Mouse (Mus musculus) neural tube, embryonic 13.5 days (tissue): ENCODE measurements at regions not wholly inside any gene's neighbourhood (a gene's known extent, or its start where the extent isn't known, plus 50 kb on each side); places are given as distances from the start of the nearest gene placed in this dataset.

Experiments
- ATAC-seq: fragments of 200-750 bp; cut with Nextera tagmentation; 2 replicates; pipeline ENCODE4 v1.8.0; 2017; ENCODE audit warnings: low read depth, mild to moderate bottlenecking, moderate TSS enrichment, moderate library complexity
- H3K27ac ChIP-seq: fragments of 300-500 bp; sonication (generic); replicated peaks from 2 replicates; pipeline ENCODE4 v1.5.1; 2015; ENCODE audit warnings: moderate library complexity, mild to moderate bottlenecking, inconsistent platforms
- H3K27me3 ChIP-seq: fragments of 300-500 bp; sonication (generic); 2 replicates; pipeline ENCODE4 v1.6.1; 2015; ENCODE audit warnings: mild to moderate bottlenecking, inconsistent platforms
- H3K36me3 ChIP-seq: fragments of 300-500 bp; sonication (generic); 2 replicates; pipeline ENCODE4 v1.6.1; 2015; ENCODE audit warnings: mild to moderate bottlenecking, inconsistent platforms
- H3K4me1 ChIP-seq: fragments of 300-500 bp; sonication (generic); replicated peaks from 2 replicates; pipeline ENCODE4 v1.6.1; 2015; ENCODE audit warnings: inconsistent platforms
- H3K4me2 ChIP-seq: fragments of 300-500 bp; sonication (generic); 2 replicates; pipeline ENCODE4 v1.6.1; 2015; ENCODE audit warnings: inconsistent platforms, mild to moderate bottlenecking, moderate library complexity
- H3K4me3 ChIP-seq: fragments of 300-500 bp; sonication (generic); 2 replicates; pipeline ENCODE4 v1.5.1; 2015; ENCODE audit warnings: mild to moderate bottlenecking, inconsistent platforms
- H3K9ac ChIP-seq: fragments of 300-500 bp; sonication (generic); 2 replicates; pipeline ENCODE4 v1.6.1; 2015; ENCODE audit warnings: moderate library complexity, mild to moderate bottlenecking, inconsistent platforms
- H3K9me3 ChIP-seq: fragments of 300-500 bp; sonication (generic); 2 replicates; pipeline ENCODE4 v1.6.1; 2016; ENCODE audit warnings: inconsistent platforms
- WGBS: fragments of 180-500 bp; shearing (Covaris S2); methylation state at CpG from one replicate; pipeline ENCODE4 v1.1.7; 2015; 5-methylcytosine and 5-hydroxymethylcytosine counted together

DNA sequence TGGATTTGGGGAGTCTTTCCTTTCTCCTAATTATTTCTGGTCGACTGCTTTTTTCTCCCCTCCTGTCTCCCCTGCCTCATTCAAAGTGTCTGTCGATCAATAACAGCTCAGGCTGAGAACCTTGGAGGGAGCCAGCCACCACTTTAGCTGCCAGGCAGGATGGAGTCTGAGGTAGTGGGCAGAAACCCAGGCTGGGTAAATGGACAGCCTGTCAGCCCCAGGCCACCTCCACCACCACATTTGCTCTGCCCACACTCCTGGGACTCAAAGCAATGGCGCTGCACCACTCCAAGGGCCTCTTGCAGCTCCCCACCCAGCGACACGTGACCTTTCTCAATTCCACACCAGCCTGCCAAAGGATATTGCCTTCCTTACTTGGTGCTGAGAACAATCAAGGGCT lies 290.7 kb upstream of the Myt1l start:
- Histone ChIP-seq H3K4me1 (peaks cover 54% of the 10 kb centered on the region), H3K9ac (0 out of 2 replicates have a peak overlapping the region, but pooled peaks have one; percentile 12)
- no peak for ATAC-seq

DNA sequence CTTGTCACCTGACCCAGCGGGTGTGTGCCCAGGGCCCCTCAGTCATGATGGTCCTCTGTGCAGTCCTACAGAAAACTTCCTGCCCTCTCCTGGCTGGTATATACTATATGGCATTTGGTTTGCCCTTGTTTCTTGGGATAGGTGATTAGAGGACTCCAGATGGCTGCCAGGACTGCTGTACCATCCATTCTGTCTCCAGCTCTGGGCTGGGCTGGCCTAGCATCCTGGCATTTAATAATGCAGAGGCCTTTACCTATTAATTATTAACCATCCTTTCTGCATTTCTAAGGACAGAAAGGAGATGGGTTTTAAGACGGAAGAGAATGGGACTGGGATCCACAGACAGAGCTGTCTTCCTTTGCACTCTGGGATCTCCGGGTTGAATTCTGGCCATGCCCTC lies 288.7 kb upstream of the Myt1l start:
- no peak for ATAC-seq
- Histone ChIP-seq H3K4me1 (peaks cover 59% of the 10 kb centered on the region), H3K36me3 (no peaks in the 10 kb centered on the region), H3K27me3 (no peaks in the 10 kb centered on the region), H3K9me3 (no peaks in the 10 kb centered on the region), H3K27ac (peak overlapping the region; percentile 84), H3K4me3 (no peak overlapping the region), H3K9ac (peak overlapping the region; percentile 53; the same call in 1 of the 2 replicates), H3K4me2 (no peak overlapping the region)
- WGBS = 66% methylated on average over 3 of the region's 3 CpGs

More for the DNA sequence above, 290.7 kb upstream of the Myt1l start:
- no peaks in the 10 kb centered on the region for H3K36me3 ChIP-seq
- no peaks in the 10 kb centered on the region for H3K9me3 ChIP-seq
- no peak overlapping the region for H3K4me2 ChIP-seq
- H3K4me3 ChIP-seq = no peak overlapping the region
- H3K27ac ChIP-seq = peak overlapping the region; percentile 50
- 42% methylated on average over 5 of the region's 5 CpGs for WGBS
- no peaks in the 10 kb centered on the region for H3K27me3 ChIP-seq

DNA sequence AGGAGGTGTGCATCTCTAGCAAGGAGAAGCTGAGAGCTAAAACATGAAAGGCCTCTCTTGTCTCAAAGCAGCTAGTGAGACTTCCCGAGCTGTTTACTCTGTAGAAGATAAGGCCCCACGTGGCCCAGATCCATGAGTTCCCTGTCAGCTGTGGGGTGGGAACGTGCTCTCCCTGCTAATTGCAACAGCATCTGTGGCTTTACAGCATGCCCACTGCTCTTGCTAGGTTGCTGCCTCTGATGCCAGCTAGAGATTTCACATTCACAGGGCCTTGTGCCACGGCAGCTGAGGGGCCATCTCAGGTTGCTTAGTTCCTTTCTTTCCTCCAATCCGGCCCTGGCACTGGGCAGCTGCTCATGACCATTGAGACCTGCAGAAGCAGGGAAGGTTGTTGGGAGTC lies 288.2 kb upstream of the Myt1l start:
- Histone ChIP-seq H3K4me2 (no peak overlapping the region), H3K9ac (peak overlapping the region; percentile 53; the same call in 1 of the 2 replicates), H3K9me3 (no peaks in the 10 kb centered on the region), H3K27me3 (no peaks in the 10 kb centered on the region), H3K27ac (peak overlapping the region; percentile 84), H3K36me3 (no peaks in the 10 kb centered on the region), H3K4me3 (no peak overlapping the region), H3K4me1 (peaks cover 59% of the 10 kb centered on the region)
- peak; percentile 49 for ATAC-seq
- WGBS = 26% methylated on average over 5 of the region's 5 CpGs

DNA sequence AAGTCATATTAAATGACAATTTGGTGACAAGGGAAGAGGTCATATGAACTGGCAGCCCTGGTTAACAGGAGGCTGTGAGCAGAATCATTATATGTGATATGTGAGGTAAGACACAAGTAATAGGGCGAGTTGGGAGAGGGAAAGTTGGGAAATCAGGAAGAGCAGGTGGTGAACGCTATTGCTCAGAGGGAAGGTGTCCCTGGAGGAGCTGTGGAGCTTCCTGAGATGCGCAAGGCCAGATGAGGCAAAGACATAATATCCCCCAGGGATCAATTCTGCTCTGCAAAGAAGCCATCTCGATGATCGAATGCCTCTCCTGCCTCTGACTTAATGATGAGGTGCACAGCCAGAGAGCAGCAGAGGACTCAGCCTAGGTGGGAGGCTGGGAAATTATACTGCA lies 285.1 kb upstream of the Myt1l start:
- no peaks in the 10 kb centered on the region for H3K27me3 ChIP-seq
- no peak overlapping the region for H3K4me3 ChIP-seq
- H3K4me2 ChIP-seq = no peak overlapping the region
- H3K4me1 ChIP-seq = peaks cover 77% of the 10 kb centered on the region
- no peaks in the 10 kb centered on the region for H3K36me3 ChIP-seq
- peak overlapping the region; percentile 67 for H3K27ac ChIP-seq
- ATAC-seq = peak; percentile 32; the same call in 1 of the 2 replicates
- no peaks in the 10 kb centered on the region for H3K9me3 ChIP-seq
- 32% methylated on average over 5 of the region's 5 CpGs for WGBS
- no peak overlapping the region for H3K9ac ChIP-seq

DNA sequence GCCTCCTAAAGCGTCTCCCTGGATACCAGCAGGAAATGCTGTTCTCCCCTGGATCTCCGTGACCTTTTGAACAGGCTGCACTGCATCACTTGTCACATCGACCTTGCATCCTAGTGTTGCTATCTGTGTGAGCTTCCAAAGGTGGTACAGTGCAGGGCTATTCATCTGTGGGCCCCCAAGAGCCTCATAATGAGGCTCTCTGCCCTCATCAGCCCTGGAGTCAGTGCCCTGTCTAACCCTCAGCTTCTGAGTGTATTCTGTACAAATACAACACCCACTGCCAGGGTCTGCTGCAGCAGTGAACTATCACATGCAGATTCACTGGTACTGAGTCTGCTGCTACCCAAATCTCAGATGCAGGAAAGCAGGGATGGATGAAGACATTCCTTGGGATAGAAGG lies 282.1 kb upstream of the Myt1l start:
- no peak for ATAC-seq
- Histone ChIP-seq H3K9me3 (no peaks in the 10 kb centered on the region), H3K27ac (peak overlapping the region; percentile 83), H3K36me3 (no peaks in the 10 kb centered on the region), H3K9ac (0 out of 2 replicates have a peak overlapping the region, but pooled peaks have one; percentile 22), H3K4me1 (peaks cover 52% of the 10 kb centered on the region), H3K4me3 (no peak overlapping the region), H3K4me2 (no peak overlapping the region), H3K27me3 (no peaks in the 10 kb centered on the region)
- 22% methylated on average over 3 of the region's 3 CpGs for WGBS

DNA sequence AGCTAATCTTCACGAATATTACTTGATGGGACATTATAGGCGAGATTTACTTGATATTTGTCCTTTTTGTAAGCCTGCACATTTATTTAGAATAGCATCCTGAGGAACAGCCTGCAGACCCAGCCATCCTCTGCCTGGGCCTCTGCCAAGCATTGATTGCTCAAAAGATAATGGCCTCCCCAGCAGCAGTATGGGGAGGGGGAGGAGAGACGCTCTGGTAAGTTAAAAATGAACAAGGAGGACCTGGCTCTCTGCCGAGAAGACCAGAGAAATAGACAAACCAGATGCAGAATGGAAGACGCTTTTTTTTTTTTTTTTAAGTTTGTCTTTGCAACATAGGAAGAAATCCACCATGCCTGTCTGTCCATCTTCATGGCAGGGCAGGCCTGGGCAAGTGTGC lies 280.8 kb upstream of the Myt1l start:
- WGBS = 44% methylated on average over 5 of the region's 5 CpGs
- Histone ChIP-seq H3K27ac (peak overlapping the region; percentile 83), H3K4me1 (peaks cover 55% of the 10 kb centered on the region), H3K27me3 (no peaks in the 10 kb centered on the region), H3K4me3 (no peak overlapping the region), H3K9me3 (no peaks in the 10 kb centered on the region), H3K36me3 (no peaks in the 10 kb centered on the region), H3K9ac (no peak overlapping the region), H3K4me2 (no peak overlapping the region)
- no peak for ATAC-seq

DNA sequence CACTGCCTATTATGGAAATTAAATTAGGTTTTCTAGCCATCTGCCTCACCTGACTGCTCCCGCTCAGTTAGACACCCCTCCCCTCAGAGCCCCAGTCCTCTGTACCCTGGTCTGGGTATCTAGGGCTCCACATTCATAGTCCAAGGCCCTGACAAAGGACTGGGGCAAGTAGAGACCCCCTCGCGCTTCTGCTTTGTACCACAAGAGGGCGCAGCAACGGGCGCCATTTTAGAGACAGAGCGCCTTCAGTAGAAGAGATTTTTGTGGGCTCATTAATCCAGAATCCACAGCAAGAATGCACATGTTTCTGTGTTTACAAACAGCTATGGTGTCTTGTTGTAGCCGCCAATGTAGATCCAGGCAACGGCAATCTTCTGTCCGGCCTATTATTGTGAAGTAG lies 279.7 kb upstream of the Myt1l start:
- Histone ChIP-seq H3K9ac (no peak overlapping the region), H3K27ac (peak overlapping the region; percentile 83; the same call in 1 of the 2 replicates), H3K27me3 (no peaks in the 10 kb centered on the region), H3K4me3 (no peak overlapping the region), H3K9me3 (no peaks in the 10 kb centered on the region), H3K4me2 (no peak overlapping the region), H3K4me1 (peaks cover 44% of the 10 kb centered on the region), H3K36me3 (no peaks in the 10 kb centered on the region)
- no peak for ATAC-seq
- 87% methylated on average over 10 of the region's 10 CpGs for WGBS

DNA sequence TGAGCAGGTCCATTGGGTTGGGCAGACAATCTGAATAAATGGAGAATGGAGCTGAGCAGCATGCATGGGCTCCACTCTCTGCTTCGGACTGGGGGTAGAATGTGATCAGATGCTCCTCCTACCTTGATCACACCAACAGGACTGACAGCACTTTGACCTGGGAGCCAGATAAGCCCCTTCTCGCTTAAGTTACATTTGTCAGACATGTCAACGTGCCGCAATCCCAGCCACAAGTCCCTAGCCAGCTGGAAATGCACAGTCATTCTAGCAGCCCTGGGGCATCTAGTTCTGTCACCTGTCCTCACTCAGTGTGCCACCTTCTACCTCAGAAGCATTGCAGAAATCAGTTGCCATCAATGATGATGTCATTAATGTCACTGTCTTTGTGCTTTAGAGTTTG lies 272.1 kb upstream of the Myt1l start:
- no peak overlapping the region for H3K4me2 ChIP-seq
- 98% methylated on average over 4 of the region's 4 CpGs for WGBS
- no peak overlapping the region for H3K9ac ChIP-seq
- ATAC-seq = no peak
- H3K27ac ChIP-seq = no peak overlapping the region; the same call in 1 of the 2 replicates
- H3K9me3 ChIP-seq = no peaks in the 10 kb centered on the region
- H3K4me3 ChIP-seq = no peak overlapping the region
- H3K27me3 ChIP-seq = no peaks in the 10 kb centered on the region
- no peaks in the 10 kb centered on the region for H3K36me3 ChIP-seq
- peaks cover 40% of the 10 kb centered on the region for H3K4me1 ChIP-seq

DNA sequence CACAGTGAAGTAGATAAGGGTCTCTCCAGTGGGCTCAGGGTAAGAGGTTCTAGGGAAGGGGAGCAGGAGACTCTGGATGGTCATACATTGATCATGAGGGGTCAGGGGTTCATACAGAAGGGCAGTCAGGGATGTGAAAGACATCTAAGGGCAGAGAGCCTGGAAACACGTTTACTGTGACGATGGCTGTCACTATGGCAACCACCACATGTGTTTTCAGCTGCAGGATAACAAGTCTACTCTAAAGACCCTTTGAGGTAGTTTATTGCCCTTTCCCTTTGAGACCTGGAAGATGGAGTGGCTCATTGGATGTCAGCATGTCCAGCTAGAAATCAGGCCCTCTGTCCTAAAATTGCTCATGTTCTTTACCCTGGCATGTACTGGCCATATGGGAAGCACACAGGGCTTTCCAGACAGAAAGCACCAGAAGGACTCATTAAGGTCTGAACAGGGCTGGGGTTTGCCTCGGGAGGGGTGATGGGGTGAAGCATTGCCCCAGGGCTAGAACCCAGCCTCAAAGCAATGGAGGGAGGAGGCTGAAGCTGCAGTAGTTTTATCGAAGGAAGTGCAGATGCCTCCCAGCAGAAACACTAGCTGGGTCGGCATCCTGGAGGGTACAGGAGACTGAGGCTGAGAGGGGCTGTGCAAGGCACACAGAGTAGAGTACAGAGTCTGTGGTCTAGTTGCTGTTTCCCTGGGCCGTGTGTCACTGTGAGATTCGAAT lies 271.0 kb upstream of the Myt1l start:
- Histone ChIP-seq H3K4me2 (no peak overlapping the region), H3K27me3 (no peaks in the 10 kb centered on the region)
- peak; percentile 44; the same call in 1 of the 2 replicates for ATAC-seq

DNA sequence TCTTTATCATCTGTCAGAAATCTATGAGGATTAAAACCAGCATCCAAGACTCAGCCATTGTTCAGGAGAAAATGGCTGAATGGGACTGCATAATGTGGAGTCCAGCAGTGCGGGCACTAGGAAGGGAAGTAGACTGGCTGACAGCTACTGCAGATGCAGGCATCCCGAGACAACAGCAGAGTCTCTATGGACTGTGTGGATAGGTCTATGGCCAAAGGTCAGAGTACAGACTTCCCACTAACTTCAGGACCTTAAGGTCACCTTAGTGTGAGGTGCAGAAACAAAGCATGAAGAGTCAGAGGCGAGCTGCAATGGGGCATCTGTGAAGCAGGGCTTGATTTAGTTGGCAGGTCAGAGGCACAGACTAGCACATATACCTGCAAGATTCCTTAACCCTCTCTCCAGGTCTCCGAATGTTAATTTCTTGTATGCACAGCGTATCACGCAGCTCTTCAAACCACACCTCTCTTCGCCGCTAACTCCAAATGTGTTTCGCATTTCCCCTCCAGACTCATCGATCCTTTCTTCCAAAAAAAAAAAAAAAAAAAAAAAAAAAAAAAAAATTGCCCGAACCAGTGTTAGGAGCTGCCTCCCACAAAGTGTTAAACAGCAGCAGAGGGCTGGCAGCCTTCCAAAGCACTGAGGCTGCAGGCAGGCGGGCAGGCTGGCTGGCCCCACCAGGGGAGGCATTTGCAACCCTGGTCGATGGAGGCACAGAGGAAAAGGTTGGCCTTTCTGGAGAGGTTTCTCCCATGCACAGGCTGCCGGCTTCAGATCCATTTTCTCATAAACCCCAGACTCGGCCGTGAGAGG lies 270.2 kb upstream of the Myt1l start:
- Histone ChIP-seq H3K4me3 (no peak overlapping the region), H3K36me3 (no peaks in the 10 kb centered on the region), H3K4me1 (peaks cover 32% of the 10 kb centered on the region), H3K27ac (peak overlapping the region; percentile 93), H3K9me3 (no peaks in the 10 kb centered on the region), H3K9ac (peak overlapping the region; percentile 61), H3K27me3 (no peaks in the 10 kb centered on the region), H3K4me2 (peak overlapping the region; percentile 28)
- ATAC-seq = peak; percentile 71
- 14% methylated on average over 16 of the region's 16 CpGs for WGBS

More for the DNA sequence above, 271.0 kb upstream of the Myt1l start:
- Histone ChIP-seq H3K4me1 (peaks cover 32% of the 10 kb centered on the region), H3K9me3 (no peaks in the 10 kb centered on the region), H3K36me3 (no peaks in the 10 kb centered on the region), H3K27ac (peak overlapping the region; percentile 93), H3K4me3 (no peak overlapping the region), H3K9ac (peak overlapping the region; percentile 41)
- 10% methylated on average over 7 of the region's 7 CpGs for WGBS

DNA sequence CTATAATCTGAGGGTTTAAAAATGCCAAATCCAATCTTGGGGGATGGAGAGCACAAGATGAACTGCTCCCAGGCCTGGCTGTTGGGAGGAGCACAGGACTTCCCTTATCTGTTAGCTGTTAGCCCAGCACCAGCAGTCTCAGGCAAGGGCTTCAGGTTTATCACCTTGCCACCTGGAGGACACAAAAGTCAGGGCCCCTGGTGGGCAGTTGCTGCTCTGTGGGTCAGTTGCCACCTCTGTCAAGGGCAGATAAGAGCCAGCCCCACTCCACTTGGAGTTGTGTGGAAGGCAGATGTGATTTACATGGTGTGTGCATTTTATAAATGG lies 269.7 kb upstream of the Myt1l start:
- H3K4me2 ChIP-seq = peak overlapping the region; percentile 28
- peak; percentile 36 for ATAC-seq
- H3K4me1 ChIP-seq = peaks cover 31% of the 10 kb centered on the region
- H3K36me3 ChIP-seq = no peaks in the 10 kb centered on the region
- peak overlapping the region; percentile 61 for H3K9ac ChIP-seq
- no peak overlapping the region for H3K4me3 ChIP-seq
- no peaks in the 10 kb centered on the region for H3K27me3 ChIP-seq
- H3K27ac ChIP-seq = peak overlapping the region; percentile 93
- H3K9me3 ChIP-seq = no peaks in the 10 kb centered on the region

DNA sequence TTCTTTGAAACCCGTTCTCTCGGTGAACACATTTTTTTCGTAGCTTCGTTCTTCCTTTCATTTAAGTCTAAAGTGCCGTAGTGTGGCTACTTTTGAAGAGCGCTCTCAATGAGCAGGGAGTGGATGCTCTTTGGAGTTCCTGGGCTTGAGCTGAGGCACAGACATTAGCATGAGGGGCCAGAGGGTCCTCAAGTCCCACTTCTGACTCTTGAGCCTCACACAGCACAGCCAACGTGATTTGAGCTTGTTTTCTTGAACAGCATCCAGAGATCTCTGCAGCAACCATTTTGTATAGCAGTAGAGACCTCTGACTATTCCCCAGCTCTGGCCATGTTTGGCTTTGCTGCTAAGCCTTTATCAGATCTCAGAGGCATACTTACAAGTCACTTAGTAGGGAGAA lies 269.2 kb upstream of the Myt1l start:
- H3K4me3 ChIP-seq = no peak overlapping the region
- peaks cover 27% of the 10 kb centered on the region for H3K4me1 ChIP-seq
- no peaks in the 10 kb centered on the region for H3K27me3 ChIP-seq
- H3K9me3 ChIP-seq = no peaks in the 10 kb centered on the region
- ATAC-seq = no peak
- no peak overlapping the region; the same call in 1 of the 2 replicates for H3K9ac ChIP-seq
- 70% methylated on average over 7 of the region's 7 CpGs for WGBS
- H3K27ac ChIP-seq = peak overlapping the region; percentile 93
- H3K36me3 ChIP-seq = no peaks in the 10 kb centered on the region
- no peak overlapping the region for H3K4me2 ChIP-seq
